Mouse (Mus musculus) thymus, adult 2 months (tissue): ENCODE results near the gene Tspo2.

Source experiments
- CTCF ChIP-seq: fragments of 200-500 bp; IDR thresholded peaks from 2 replicates; pipeline ENCODE4 v1.5.1; 2012; ENCODE audit warnings: mild to moderate bottlenecking, control low read depth, low read length, moderate library complexity, borderline replicate concordance; ENCODE audit not compliant: control insufficient read depth, poor library complexity, insufficient read depth; ENCODE audit errors: extremely low read depth
- POLR2A ChIP-seq: fragments of 200-500 bp; IDR thresholded peaks from 2 replicates; pipeline ENCODE4 v1.6.1; 2012; ENCODE audit warnings: mild to moderate bottlenecking, low read length, control low read depth, moderate library complexity; ENCODE audit not compliant: control insufficient read depth, poor library complexity, insufficient read depth; ENCODE audit errors: extremely low read depth

DNA sequence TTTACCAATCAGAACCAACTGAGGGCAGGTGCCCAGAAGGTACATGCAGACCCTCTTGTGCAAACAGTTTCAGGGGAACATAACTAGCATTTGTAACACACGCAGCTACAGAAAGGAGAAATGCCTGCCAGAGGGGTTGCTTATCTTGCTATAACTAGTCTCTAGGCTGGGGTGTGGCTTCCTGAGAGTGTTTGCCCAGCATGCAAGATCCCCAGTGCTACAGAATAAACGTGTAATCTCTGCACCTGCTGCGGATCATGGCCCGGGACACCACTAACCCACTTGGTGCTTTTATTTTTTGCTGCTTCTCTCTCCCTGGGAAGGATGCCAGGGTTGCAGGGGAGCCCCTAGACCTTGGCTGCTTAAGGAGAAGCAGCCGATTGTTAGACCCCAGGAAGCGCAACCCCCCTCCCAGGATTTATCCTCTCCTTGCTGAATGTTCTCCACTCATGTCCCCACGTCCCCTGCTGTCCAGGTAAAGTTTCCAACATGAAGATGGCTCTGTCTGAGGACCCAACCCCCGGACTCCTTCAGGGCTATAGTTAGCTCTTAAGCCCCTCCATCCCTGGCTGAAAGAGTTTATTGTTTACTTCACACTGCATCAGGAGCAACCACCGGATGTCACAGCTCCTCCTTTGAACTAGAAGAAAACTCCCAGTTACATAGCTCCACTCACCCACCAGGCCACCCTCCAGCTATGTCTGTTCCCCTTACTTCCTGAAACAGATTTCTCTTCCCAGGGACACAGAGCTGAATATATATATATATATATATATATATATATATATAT lies 25.3 kb downstream of the Tspo2 start:
- TF ChIP-seq CTCF: no peak
- TF ChIP-seq POLR2A: no peak
